Mouse (Mus musculus) lung, postnatal 0 days (tissue): ENCODE measurements around the gene Asic2. TPM values are rescaled to one million over a fixed set of nuclear protein-coding genes. Genes with fewer than 3 reads are reported as not detected.

Experiments
- ATAC-seq: fragments of 200-750 bp; cut with Nextera tagmentation; 2 replicates; pipeline ENCODE4 v1.8.0; 2017; ENCODE audit warnings: moderate library complexity
- DNase-seq: peaks from one replicate; pipeline ENCODE4 v3.0.0-alpha.2; 2016; ENCODE audit warnings: low spot score
- H3K27ac ChIP-seq: fragments of 300-500 bp; sonication (generic); 2 replicates; pipeline ENCODE4 v1.5.1; 2014; ENCODE audit warnings: antibody characterized with exemption, mild to moderate bottlenecking, low read length, mixed read lengths
- H3K27me3 ChIP-seq: fragments of 300-500 bp; sonication (generic); replicated peaks from 2 replicates; pipeline ENCODE4 v1.6.1; 2014; ENCODE audit warnings: low read length, mixed read lengths; ENCODE audit not compliant: insufficient read depth
- H3K36me3 ChIP-seq: fragments of 300-500 bp; sonication (generic); 2 replicates; pipeline ENCODE4 v1.6.1; 2014; ENCODE audit warnings: low read length, mixed read lengths; ENCODE audit not compliant: insufficient read depth
- H3K4me1 ChIP-seq: fragments of 300-500 bp; sonication (generic); 2 replicates; pipeline ENCODE4 v1.6.1; 2014; ENCODE audit warnings: antibody characterized with exemption, low read depth, low read length, mixed read lengths; ENCODE audit not compliant: insufficient read depth
- H3K4me2 ChIP-seq: fragments of 300-500 bp; sonication (generic); replicated peaks from 2 replicates; pipeline ENCODE4 v1.6.1; 2014; ENCODE audit warnings: low read depth, mild to moderate bottlenecking, low read length, moderate library complexity, mixed read lengths
- H3K4me3 ChIP-seq: fragments of 300-500 bp; sonication (generic); 2 replicates; pipeline ENCODE4 v1.5.1; 2014; ENCODE audit warnings: low read depth, low read length
- H3K9ac ChIP-seq: fragments of 300-500 bp; sonication (generic); replicated peaks from 2 replicates; pipeline ENCODE4 v1.6.1; 2014; ENCODE audit warnings: low read depth, mild to moderate bottlenecking
- H3K9me3 ChIP-seq: fragments of 300-500 bp; sonication (generic); 2 replicates; pipeline ENCODE4 v1.6.1; 2016; ENCODE audit warnings: low read length, mixed read lengths
- CTCF ChIP-seq: IDR thresholded peaks from 2 replicates; pipeline ENCODE4 v1.5.1; 2016; ENCODE audit warnings: antibody characterized with exemption, mild to moderate bottlenecking
- EP300 ChIP-seq: IDR thresholded peaks from 2 replicates; pipeline ENCODE4 v1.6.1; 2016; ENCODE audit warnings: antibody characterized with exemption, mild to moderate bottlenecking, control low read depth
- WGBS: fragments of 180-500 bp; shearing (Covaris S2); extraction: QIAGEN DNeasy Blood & Tissue Kit; methylation state at CpG from one replicate; pipeline ENCODE4 v1.1.7; 2014; 5-methylcytosine and 5-hydroxymethylcytosine counted together
- polyA plus RNA-seq: library from polyadenylated mRNA; unstranded; fragments of >200 nt; fragmentation: Nextera tagmentation; extraction: Ambion mirVana; gene quantifications from 2 replicates; pipeline ENCODE4 v1.2.1, GENCODE M21; 2015

Gene Asic2
- polyA plus RNA-seq, 1 experiment from 2014 or later, result 0.06 TPM

DNA sequence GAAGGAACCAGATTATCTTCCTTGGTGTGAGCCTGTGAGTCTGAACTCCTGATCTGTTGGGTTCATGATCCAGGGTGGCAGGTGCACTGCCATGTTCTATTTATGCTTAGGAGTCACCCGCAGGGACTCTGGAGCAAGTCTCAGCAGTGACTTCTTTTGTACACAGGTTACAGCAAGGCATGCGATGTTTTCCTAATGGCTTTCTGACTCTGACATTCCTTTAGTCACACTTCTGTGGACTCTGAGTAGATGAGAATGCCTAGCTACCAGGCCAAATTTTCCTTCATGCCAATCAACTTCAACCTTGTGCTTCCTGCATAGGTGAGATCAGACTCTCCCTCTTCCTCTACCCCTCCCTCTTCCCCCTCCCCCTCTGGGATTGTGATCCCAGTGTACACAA is 1132.9 kb downstream of the Asic2 start:
- no peak overlapping the region for H3K27ac ChIP-seq
- no peak for TF ChIP-seq EP300
- no peak for TF ChIP-seq CTCF
- no peaks in the 10 kb centered on the region for H3K36me3 ChIP-seq
- no peaks in the 10 kb centered on the region for H3K4me1 ChIP-seq
- H3K27me3 ChIP-seq, result no peaks in the 10 kb centered on the region
- no peak for DNase-seq
- no peak overlapping the region for H3K4me3 ChIP-seq
- no peak overlapping the region for H3K9ac ChIP-seq
- WGBS, result 62% methylated on average over 2 of the region's 2 CpGs
- peak; percentile 62 for ATAC-seq
- H3K9me3 ChIP-seq, result no peaks in the 10 kb centered on the region
- no peak overlapping the region for H3K4me2 ChIP-seq

Other genes with a start within 250 kb of the Asic2 start
- gene 5530401A14Rik, start 107.8 kb downstream of the Asic2 start, polyA plus RNA-seq, result not detected in 2 replicates
- gene Ccl2, start 67.1 kb upstream of the Asic2 start, polyA plus RNA-seq, result 3.4 and 12.1 TPM in 2 replicates
- not detected in 2 replicates for gene Gm17268, start 70.1 kb upstream of the Asic2 start, polyA plus RNA-seq
- gene Ccl7, start 77.3 kb upstream of the Asic2 start, polyA plus RNA-seq, result 3.4 and 8.1 TPM in 2 replicates
- 26.6 and 31.3 TPM in 2 replicates for gene Ccl11, start 89.4 kb upstream of the Asic2 start, polyA plus RNA-seq
- gene Ccl12, start 133.4 kb upstream of the Asic2 start, polyA plus RNA-seq, result 12.9 and 23.0 TPM in 2 replicates
- gene Ccl8, start 146.7 kb upstream of the Asic2 start, polyA plus RNA-seq, result 0.25 TPM in 1 of 2 replicates, not detected in the other